Mouse (Mus musculus): ENCODE results near the gene Slc31a1.

DNA sequence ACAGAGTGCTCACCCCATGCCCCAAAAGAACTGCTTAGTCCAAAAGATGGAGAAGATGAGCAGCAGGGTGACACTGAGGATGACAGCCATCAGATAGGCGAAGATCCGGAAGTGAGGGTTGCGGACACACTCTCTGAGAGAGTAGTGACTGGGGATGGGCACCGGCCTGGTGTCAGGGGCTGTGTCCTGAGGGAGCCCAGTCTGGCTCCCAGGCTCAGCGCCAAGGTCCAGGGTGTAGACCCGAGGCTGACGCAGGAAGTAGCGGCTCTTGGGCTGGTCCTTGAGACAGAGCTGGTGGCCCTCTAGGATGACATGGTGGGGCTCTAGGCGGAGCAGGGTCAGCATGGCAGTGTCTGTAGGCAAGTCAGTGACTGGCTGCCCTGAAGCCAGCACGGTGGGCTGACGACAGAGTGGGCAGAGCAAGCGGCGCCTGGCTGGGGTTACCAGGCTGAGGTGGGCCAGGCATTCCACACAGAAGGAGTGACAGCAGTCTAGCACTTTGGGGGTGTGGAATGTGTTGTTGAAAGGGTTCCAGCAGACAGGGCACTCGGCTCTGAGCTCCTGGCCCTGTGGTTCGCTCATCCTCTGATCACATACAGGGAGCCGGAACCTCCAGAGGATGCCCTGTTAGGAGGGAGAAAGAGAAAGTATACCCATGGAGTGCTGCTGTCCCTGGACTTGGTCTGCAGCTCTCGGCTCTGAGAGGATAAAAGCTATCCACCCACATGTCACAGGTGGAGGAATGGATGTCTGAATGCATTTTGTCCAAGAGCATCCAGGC, 67.6 kb downstream of the Slc31a1 start:
- no peak for TF ChIP-seq POLR2A (IDR thresholded peaks at IDR 0.05; ENCODE audit: borderline replicate concordance, insufficient read depth, low read length)
- no peak for TF ChIP-seq CTCF (IDR thresholded peaks at IDR 0.05; ENCODE audit: borderline replicate concordance, insufficient read depth, low read depth, low read length)
